30 mouse cellular contexts compared by ENCODE assay signal in genomic region chr3:122721522-122721921, GRCm38 (mm10). TPM values are rescaled to one million over a fixed set of nuclear protein-coding genes. Genes with fewer than 3 reads are reported as not detected.
DNase-seq lines count a peak whose midpoint lies in the region; ATAC-seq and TF ChIP-seq lines count a peak whose summit lies in the region.
"Had no signal": no experiment of that assay in that cellular context is flagged by ENCODE, and none has a peak within 500 bp of the region (broad histone marks: within the 10 kb centered on the region; RNA-seq: fewer than 3 reads in every experiment).

No protein-coding gene starts in this region.

- intact Hi-C loops in gastrocnemius, adult 2 months (cut with DNase I), result loop anchor here (10.0 kb wide), 1 partner anchor 77 kb away; no protein-coding TSS in a partner anchor

- POLR2A ChIA-PET in Patski (lab: Charles Lee), result no interaction called here

- DNase-seq in 416B (ENCODE audit: low read depth) (peak; percentile 63), Patski (ENCODE audit: low read depth, low spot score) (peak; percentile 71)
- peak; percentile 6 to 36 for DNase-seq in natural killer cell, adult 2 months (ENCODE audit: low spot score in 2 of 2)
- no peak for DNase-seq in embryo, embryonic 11 days
- no peak for DNase-seq in gastrocnemius, adult 2 months
- DNase-seq in thymus, adult 18-20 months, result no peak
- DNase-seq: adrenal gland, adult 2 months; adrenal gland, postnatal 14 days; B cell, adult 2 months; cerebellum, adult 11 months; cerebellum, adult 8-10 months; cerebellum, postnatal 10 days; cerebellum, postnatal 36 days; gastrocnemius, postnatal 14 days; heart, adult 18-20 months; heart, postnatal 10 days; heart, postnatal 36 days had no signal

- in situ Hi-C loops in Patski (cut with MboI; ENCODE audit: low pct_unique_long_range_greater_than_20kb), result no loop called here

- no peak overlapping the region for H3K27ac ChIP-seq in gastrocnemius, adult 2 months
- H3K27ac ChIP-seq: embryonic facial prominence, embryonic 10.5 days; embryonic facial prominence, embryonic 13.5 days; forebrain, embryonic 12.5 days; forebrain, embryonic 15.5 days; heart, embryonic 15.5 days; hindbrain, embryonic 10.5 days; hindbrain, embryonic 13.5 days; intestine, embryonic 15.5 days had no signal

- H3K4me3 ChIP-seq in gastrocnemius, adult 2 months, result no peak overlapping the region
- H3K4me3 ChIP-seq: embryonic facial prominence, embryonic 10.5 days; embryonic facial prominence, embryonic 13.5 days; erythroblast, embryonic 14.5 days; forebrain, embryonic 12.5 days; forebrain, embryonic 15.5 days; heart, embryonic 12.5 days; heart, embryonic 15.5 days; hindbrain, embryonic 10.5 days; hindbrain, embryonic 13.5 days; intestine, embryonic 15.5 days had no signal

- peak; percentile 44 for ATAC-seq in Patski
- ATAC-seq in megakaryocyte, adult 5-6 weeks (ENCODE audit: poor library complexity, severe bottlenecking), result peak; percentile 40
- ATAC-seq: forebrain, embryonic 15.5 days; hindbrain, embryonic 16.5 days; intestine, embryonic 15.5 days had no signal

- H3K27me3 ChIP-seq in Patski, result peaks cover 8% of the 10 kb centered on the region
- H3K27me3 ChIP-seq: embryonic facial prominence, embryonic 13.5 days; forebrain, embryonic 12.5 days; forebrain, embryonic 15.5 days; heart, embryonic 12.5 days; heart, embryonic 15.5 days; hindbrain, embryonic 13.5 days; intestine, embryonic 15.5 days had no signal

- no peak for TF ChIP-seq CTCF in Patski (IDR thresholded peaks at IDR 0.05)
- TF ChIP-seq CTCF in gastrocnemius, adult 2 months (IDR thresholded peaks at IDR 0.05), result no peak

- CTCF ChIA-PET in Patski (lab: Charles Lee), result interaction anchor here (0.8 to 1.0 kb wide), 2 partner anchors 8 to 12 kb away, joined by 3 read pairs; no protein-coding TSS in a partner anchor

RNA-seq across cellular contexts. Expression of gene Pde5a, which starts 7.2 kb away (rescaled TPM):
- polyA plus RNA-seq in Patski (2021), result 0.90 TPM
- 3.4 and 4.7 TPM in 2 replicates for total RNA-seq in megakaryocyte, adult 5-6 weeks (2015)
- 2.8 and 7.8 TPM in 2 replicates for total RNA-seq in megakaryocyte, adult 5-6 weeks (2017)
- total RNA-seq in gastrocnemius, adult 2 months (2021), result 1 to 10 TPM; 1.7 to 2.0 TPM
- polyA plus RNA-seq: erythroblast, embryonic 14.5 days; G1E had no signal

Comparison
In these comparisons a context has a peak if more than half of its experiments do, and no peak if none do; other contexts are left out.
1. DNase-seq: peak in 416B (single experiment), Patski (single experiment) and natural killer cell, adult 2 months (2 of 2); none in embryo, embryonic 11 days (single experiment), gastrocnemius, adult 2 months (single experiment) and thymus, adult 18-20 months (0 of 2).